In genomic region chr4:138107441-138108409, GRCm38 (mm10) we compare ENCODE assay signal across 9 mouse cellular contexts.
DNase-seq lines count a peak whose midpoint lies in the region; ATAC-seq and TF ChIP-seq lines count a peak whose summit lies in the region.
"Had no signal": no experiment of that assay in that cellular context is flagged by ENCODE, and none has a peak within 500 bp of the region (broad histone marks: within the 10 kb centered on the region; RNA-seq: fewer than 3 reads in every experiment).

No protein-coding gene starts in this region.

- peak; percentile 62 for DNase-seq in ovary, postnatal 14 days (ENCODE audit: low spot score)
- no peak for DNase-seq in ovary, postnatal 10 days (ENCODE audit: low spot score)
- DNase-seq in embryonic facial prominence, embryonic 14.5 days (ENCODE audit: low spot score) = peak; percentile 85
- peak; percentile 92 for DNase-seq in hindbrain, postnatal 0 days (ENCODE audit: low spot score)
- peak; percentile 43 to 89 for DNase-seq in left cerebral cortex, adult 9 months (ENCODE audit: low spot score in 2 of 2)

- peak; percentile 40 for TF ChIP-seq CTCF in bone marrow, adult 2 months (IDR thresholded peaks at IDR 0.05; ENCODE audit: control insufficient read depth, insufficient read depth, low read length)
- TF ChIP-seq CTCF in hindbrain, postnatal 0 days (IDR thresholded peaks at IDR 0.05; ENCODE audit: low read depth) = peak; percentile 91

- TF ChIP-seq POLR2A in bone marrow, adult 2 months (IDR thresholded peaks at IDR 0.05; ENCODE audit: borderline replicate concordance, control insufficient read depth, low read depth, low read length) = no peak

- H3K4me2 ChIP-seq in embryonic facial prominence, embryonic 14.5 days (ENCODE audit: low read depth, low read length) = no peak overlapping the region
- no peak overlapping the region for H3K4me2 ChIP-seq in hindbrain, postnatal 0 days (ENCODE audit: low read depth, low read length)
- no peak overlapping the region for H3K4me2 ChIP-seq in midbrain, embryonic 15.5 days
- no peak overlapping the region for H3K4me2 ChIP-seq in stomach, embryonic 15.5 days

- H3K27ac ChIP-seq in bone marrow, adult 2 months (ENCODE audit: control insufficient read depth, insufficient read depth, low read depth, low read length, poor library complexity) = no peak overlapping the region
- H3K27ac ChIP-seq in embryonic facial prominence, embryonic 14.5 days (replicated peaks; ENCODE audit: low read depth, low read length) = no peak overlapping the region
- no peak overlapping the region for H3K27ac ChIP-seq in hindbrain, postnatal 0 days
- no peak overlapping the region for H3K27ac ChIP-seq in midbrain, embryonic 15.5 days
- H3K27ac ChIP-seq in stomach, embryonic 15.5 days = no peak overlapping the region

- H3K4me3 ChIP-seq in bone marrow, adult 2 months (replicated peaks; ENCODE audit: control insufficient read depth, low read depth, low read length) = no peak overlapping the region
- no peak overlapping the region for H3K4me3 ChIP-seq in embryonic facial prominence, embryonic 14.5 days (ENCODE audit: low read depth, low read length)
- no peak overlapping the region for H3K4me3 ChIP-seq in hindbrain, postnatal 0 days (ENCODE audit: low read length)
- no peak overlapping the region for H3K4me3 ChIP-seq in midbrain, embryonic 15.5 days
- no peak overlapping the region for H3K4me3 ChIP-seq in stomach, embryonic 15.5 days (replicated peaks)
- H3K4me3 ChIP-seq: erythroblast, embryonic 14.5 days had no signal

- 85% methylated on average over 7 of the region's 7 CpGs for WGBS in bone marrow, adult 2 months
- WGBS in embryonic facial prominence, embryonic 14.5 days = 87% methylated on average over 7 of the region's 7 CpGs
- WGBS in hindbrain, postnatal 0 days = 82% methylated on average over 7 of the region's 7 CpGs
- 85% methylated on average over 7 of the region's 7 CpGs for WGBS in midbrain, embryonic 15.5 days
- 89% methylated on average over 7 of the region's 7 CpGs for WGBS in stomach, embryonic 15.5 days

- H3K9ac ChIP-seq in embryonic facial prominence, embryonic 14.5 days (ENCODE audit: low read depth, low read length) = no peak overlapping the region
- H3K9ac ChIP-seq in hindbrain, postnatal 0 days (replicated peaks; ENCODE audit: low read length) = no peak overlapping the region
- H3K9ac ChIP-seq in midbrain, embryonic 15.5 days = no peak overlapping the region
- H3K9ac ChIP-seq in stomach, embryonic 15.5 days = no peak overlapping the region

- peak; percentile 75; the same call in 1 of the 2 replicates for ATAC-seq in embryonic facial prominence, embryonic 14.5 days (ENCODE audit: low read depth)
- ATAC-seq in hindbrain, postnatal 0 days = peak; percentile 79
- ATAC-seq in midbrain, embryonic 15.5 days (replicated peaks) = peak; percentile 66; the same call in 1 of the 2 replicates
- ATAC-seq in stomach, embryonic 15.5 days (ENCODE audit: insufficient read depth, low FRiP score, low read depth) = 0 out of 2 replicates have a peak, but pooled peaks have one; percentile 47

- no peaks in the 10 kb centered on the region for H3K27me3 ChIP-seq in embryonic facial prominence, embryonic 14.5 days (replicated peaks; ENCODE audit: control insufficient read depth, insufficient read depth, low read length)
- no peaks in the 10 kb centered on the region for H3K27me3 ChIP-seq in hindbrain, postnatal 0 days (ENCODE audit: insufficient read depth, low read length)
- no peaks in the 10 kb centered on the region for H3K27me3 ChIP-seq in midbrain, embryonic 15.5 days (replicated peaks)
- no peaks in the 10 kb centered on the region for H3K27me3 ChIP-seq in stomach, embryonic 15.5 days (replicated peaks)

- no peaks in the 10 kb centered on the region for H3K9me3 ChIP-seq in embryonic facial prominence, embryonic 14.5 days (ENCODE audit: control insufficient read depth, low read length)
- no peaks in the 10 kb centered on the region for H3K9me3 ChIP-seq in hindbrain, postnatal 0 days (ENCODE audit: low read length)
- H3K9me3 ChIP-seq in midbrain, embryonic 15.5 days = no peaks in the 10 kb centered on the region
- no peaks in the 10 kb centered on the region for H3K9me3 ChIP-seq in stomach, embryonic 15.5 days

- H3K4me1 ChIP-seq in bone marrow, adult 2 months (ENCODE audit: control insufficient read depth, insufficient read depth, low read length) = no peaks in the 10 kb centered on the region
- no peaks in the 10 kb centered on the region for H3K4me1 ChIP-seq in embryonic facial prominence, embryonic 14.5 days (ENCODE audit: control insufficient read depth, insufficient read depth, low read length)
- no peaks in the 10 kb centered on the region for H3K4me1 ChIP-seq in hindbrain, postnatal 0 days (ENCODE audit: insufficient read depth, low read length)
- no peaks in the 10 kb centered on the region for H3K4me1 ChIP-seq in midbrain, embryonic 15.5 days
- H3K4me1 ChIP-seq in stomach, embryonic 15.5 days = no peaks in the 10 kb centered on the region

- peaks cover 72% of the 10 kb centered on the region for H3K36me3 ChIP-seq in embryonic facial prominence, embryonic 14.5 days (ENCODE audit: control insufficient read depth, insufficient read depth, low read length)
- H3K36me3 ChIP-seq in hindbrain, postnatal 0 days (ENCODE audit: insufficient read depth, low read length) = peaks cover 52% of the 10 kb centered on the region
- peaks cover 20% of the 10 kb centered on the region for H3K36me3 ChIP-seq in midbrain, embryonic 15.5 days (replicated peaks)
- peaks cover 42% of the 10 kb centered on the region for H3K36me3 ChIP-seq in stomach, embryonic 15.5 days
